Mouse (Mus musculus) megakaryocyte, embryonic 14.5 days (primary cell): ENCODE results near the gene 4930404H24Rik.

Experiments used
- FLI1 ChIP-seq: IDR thresholded peaks from 2 replicates; pipeline ENCODE4 v1.6.1; 2012; ENCODE audit warnings: low read length, inconsistent platforms, mixed read lengths
- GATA1 ChIP-seq: IDR thresholded peaks from 3 replicates; pipeline ENCODE4 v1.6.1; 2012; ENCODE audit warnings: mixed read lengths, low read length, inconsistent platforms, borderline replicate concordance

- TF ChIP-seq GATA1 (no peak), FLI1 (no peak)
Measured at GRCm38 (mm10) chr2:153524727-153525126, 32.1 kb downstream of the 4930404H24Rik start.
